Mouse (Mus musculus) T-cell, adult 2 months (primary cell): Measurements from ENCODE around the gene Nadsyn1.

Source experiments
- DNase-seq: peaks from one replicate; pipeline ENCODE4 v3.0.0; 2022; ENCODE audit warnings: low spot score

Gene Nadsyn1

DNA sequence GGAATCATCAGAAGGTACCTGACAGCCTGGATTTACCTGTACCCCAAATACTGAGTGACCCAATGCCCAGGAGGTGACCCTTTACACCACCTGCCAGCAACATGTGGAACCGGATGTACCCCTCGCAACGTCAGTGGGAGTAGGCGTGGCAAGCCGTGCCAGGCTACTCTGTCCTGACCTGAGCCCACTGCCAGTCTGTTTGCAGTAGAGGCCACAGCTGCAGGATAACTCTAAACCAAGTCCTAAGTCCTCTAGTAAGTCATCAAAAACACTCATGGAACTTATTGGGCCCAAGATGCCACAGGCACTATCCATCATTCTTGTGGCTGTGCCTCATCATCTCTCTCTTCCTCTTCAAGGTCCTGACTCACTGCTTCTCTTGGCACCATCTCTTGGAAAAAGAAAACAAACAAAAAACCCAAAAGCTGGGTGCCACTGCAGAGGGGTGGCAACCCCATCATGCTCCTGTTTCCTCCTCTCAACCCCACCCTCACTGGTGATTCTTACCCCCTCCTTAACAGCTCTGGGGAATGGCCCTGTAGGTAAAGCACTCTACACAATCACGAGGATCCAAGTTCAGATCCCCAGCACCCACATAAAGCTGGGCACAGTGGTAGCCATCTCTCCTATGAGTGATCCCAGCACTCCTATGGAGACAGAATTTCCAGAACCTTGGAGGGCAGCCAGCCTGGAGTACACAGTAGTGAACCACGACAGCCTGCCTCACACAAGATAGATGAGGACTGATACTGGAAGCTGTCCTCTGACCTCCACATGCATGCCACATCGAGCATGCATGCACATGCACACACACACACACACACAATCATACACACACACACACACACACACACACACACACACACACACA lies 21.2 kb downstream of the Nadsyn1 start:
- DNase-seq = no peak

DNA sequence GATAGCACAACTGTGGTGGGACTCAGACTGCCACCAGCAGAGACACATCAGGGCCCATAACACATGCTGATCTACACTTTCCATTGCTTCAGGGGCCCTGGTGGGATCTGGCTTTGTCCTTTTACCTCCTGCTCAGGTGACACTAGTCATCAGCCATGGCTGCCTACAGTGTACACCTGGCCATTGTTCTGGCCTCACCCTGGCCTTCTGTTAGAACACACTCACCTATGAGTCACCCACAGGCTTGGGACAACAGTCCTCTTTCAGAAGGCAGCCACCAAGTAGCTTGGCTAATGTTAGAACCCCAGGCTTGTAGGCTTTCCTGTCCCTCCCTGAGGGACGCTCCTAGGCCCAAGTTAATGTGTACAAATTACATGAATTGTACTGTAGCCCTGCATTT lies 21.9 kb downstream of the Nadsyn1 start:
- no peak for DNase-seq

DNA sequence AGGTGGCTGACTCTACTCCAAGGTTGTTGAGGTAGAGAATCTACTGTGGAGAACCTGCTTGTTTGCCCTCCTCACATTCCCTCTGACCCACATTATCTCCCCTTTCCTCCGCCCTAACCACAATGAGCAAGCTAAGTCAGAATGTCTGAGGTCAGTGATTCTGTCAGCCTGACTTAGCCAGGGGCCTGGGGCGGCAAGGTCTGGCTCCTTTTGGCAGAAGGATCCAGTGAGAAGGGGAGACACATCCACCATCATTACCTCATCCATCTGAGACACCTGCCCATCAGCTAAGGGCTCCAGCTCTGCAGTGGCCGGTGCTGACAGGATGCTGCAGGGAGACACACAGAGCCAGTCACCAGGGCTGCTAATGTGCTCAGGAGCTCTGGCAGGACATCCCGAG lies 23.9 kb downstream of the Nadsyn1 start:
- no peak for DNase-seq

DNA sequence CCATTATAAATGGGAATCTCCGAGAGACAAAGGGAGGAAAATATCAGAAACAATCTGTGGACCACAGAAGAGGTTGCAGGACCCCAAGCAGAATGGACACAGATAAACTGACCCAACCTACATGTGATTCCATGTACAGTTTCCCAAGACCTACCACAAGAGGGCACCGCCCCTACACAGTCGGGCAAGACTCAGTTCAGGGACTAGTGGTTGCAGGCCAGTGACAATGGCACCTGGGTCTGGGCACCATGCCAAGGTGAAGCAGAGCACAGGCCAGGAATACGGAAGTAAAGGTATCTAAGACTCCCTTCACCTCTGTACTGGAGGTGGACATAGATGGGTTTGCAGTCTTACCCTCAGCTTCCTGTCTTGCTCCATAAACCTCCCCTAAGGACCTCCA lies 29.5 kb downstream of the Nadsyn1 start:
- DNase-seq = peak; percentile 32

DNA sequence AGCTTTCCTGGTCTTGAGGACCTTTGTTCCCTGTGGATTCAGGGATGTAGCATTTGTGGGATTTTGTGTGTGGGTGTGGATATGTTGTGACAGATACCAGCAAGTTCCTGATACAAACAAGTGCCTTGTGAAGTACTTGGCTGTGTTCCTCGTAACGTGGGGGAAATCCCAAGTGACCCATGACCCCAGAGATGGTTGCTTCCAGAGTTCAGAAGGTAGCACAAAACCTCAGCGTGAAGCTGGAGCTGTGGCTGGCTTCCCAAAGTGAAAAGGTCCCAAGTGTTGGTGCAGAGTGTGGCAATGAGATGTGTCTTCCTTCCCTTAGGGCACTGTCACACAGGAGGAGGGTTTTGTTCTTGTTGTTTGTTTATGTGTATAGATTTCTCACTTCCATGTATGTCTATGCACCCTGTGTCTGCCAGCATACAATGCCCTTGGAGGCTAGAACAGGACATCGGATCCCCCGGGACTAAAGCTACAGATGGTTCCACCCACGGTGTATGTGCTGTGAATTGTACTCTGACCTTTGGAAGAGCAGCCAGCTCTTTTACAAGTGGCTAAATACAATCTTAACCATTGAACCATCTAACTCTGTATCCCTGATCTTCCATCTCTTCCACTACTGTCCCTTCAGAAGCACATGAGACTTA lies 30.2 kb downstream of the Nadsyn1 start:
- DNase-seq = no peak

DNA sequence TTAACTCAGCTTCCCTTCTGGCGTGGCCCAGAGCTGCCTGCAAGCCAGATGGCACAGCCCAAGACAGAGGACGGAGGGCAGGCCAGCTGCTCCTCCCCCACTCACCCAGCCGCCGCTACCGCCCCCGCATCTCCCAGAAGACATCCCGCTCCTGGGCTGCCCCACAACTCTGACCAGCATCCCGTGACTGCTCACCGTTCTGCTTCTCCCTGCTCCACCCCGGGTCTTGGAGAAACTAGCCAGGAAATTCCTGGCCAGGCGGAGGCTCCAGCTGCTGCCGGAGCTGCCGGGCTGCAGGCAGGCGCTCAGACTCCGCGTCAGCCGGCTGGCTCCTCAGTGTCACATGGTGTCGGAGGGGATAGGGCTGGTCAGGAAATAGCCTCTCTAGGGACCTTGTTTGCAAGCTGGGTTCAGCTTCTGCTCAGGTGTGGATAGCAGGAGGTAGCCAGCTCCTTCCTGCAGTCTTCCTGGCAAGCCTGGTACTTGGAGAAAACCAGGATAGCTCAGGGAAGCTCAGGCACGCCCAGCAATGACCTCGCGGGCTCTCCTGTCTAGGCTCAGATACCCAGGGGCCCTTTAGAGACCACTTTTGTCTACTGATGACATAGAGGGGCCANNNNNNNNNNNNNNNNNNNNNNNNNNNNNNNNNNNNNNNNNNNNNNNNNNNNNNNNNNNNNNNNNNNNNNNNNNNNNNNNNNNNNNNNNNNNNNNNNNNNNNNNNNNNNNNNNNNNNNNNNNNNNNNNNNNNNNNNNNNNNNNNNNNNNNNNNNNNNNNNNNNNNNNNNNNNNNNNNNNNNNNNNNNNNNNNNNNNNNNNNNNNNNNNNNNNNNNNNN lies 38.4 kb downstream of the Nadsyn1 start, which contains the start of gene Mrgpre:
TSS of gene Mrgpre (minus strand) at position 505 of the 834 bp plus-strand sequence.
- DNase-seq = peak; percentile 25

DNA sequence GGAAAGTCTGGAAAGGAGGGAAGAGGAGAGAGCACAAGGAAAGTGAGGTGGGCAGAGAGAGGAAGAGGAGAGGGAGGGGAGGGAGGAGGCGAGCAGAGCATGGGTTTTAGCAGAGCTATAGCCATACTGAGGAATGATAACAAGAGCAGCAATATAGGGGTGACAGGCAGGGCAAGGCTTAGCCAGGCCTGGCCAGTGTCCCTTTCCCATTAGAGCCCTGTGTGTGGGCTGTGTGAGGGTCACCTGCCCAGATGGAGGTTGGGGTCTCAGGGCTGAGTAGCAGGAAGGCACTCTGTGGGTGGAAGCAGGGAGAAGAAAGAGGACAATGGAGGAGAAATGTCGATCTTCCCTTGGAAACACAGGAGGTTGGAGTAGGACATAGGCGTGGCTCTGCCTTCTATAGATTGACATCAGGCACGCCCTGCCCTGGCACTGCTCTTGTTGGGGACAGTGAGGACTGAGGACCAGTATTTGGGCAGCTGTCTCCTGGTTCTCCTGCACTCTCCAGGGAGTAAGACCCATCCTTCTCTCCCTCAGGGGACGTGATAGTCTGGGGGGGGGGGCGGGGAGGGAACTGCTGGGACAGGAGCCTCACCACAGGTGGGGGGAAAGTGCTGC lies 39.2 kb downstream of the Nadsyn1 start:
- no peak for DNase-seq

DNA sequence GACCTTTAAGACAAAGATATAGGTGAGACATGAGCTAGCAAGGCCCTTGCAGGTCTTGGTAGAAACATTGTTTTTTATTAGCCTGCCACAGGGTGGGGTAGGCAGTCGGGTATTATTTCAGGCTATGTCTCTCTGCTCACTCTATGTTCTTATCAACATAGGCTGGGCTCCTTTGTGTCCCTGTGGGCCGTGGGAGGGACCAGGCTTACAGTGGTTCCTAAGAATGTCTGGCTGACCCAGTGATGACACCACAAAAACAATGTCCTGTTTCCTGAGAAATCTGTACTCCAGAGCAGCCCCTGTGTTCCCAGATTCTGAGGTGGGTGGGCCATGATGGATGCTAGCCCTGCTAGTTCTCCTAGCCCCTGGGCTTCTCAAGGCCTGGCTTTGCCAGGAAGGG lies 45.3 kb downstream of the Nadsyn1 start:
- DNase-seq = no peak

DNA sequence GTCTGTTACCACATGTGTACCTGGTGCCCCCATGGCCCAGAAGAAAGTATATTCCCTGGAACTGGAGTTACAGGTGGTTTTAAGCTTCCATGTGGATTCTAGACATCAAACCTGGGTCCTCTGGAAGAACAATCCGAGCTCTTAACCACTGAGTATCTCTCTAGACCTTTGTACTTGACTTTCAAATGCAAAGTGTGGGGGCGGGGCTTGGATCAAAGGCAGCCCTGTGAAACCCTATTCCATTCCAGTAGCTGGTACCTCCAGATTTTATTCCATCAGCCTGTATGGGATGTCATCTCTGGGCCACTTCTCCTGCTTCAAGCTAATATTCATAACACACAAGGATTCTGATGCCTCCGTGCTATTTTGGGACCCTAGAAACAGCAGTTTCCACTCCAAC lies 46.5 kb downstream of the Nadsyn1 start:
- no peak for DNase-seq

DNA sequence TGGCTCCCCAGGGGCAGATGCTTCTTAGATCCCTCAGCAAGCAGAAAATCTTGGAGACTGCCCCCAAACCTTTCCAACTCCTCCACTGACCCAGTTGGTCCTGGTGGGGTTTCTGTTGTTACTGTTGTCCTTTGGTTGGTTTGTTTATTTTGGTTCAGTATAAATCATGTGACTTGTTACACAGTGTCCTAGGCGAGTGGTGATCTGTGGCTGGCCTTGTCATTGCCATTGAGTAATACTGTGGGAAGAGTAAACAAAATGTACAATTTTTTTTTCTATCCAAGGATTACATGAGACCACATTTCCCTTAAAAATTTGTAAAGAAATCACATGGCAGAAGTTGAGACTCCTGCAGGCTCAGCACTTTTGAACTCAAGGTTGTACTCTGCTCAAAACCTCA lies 53.2 kb downstream of the Nadsyn1 start:
- no peak for DNase-seq

DNA sequence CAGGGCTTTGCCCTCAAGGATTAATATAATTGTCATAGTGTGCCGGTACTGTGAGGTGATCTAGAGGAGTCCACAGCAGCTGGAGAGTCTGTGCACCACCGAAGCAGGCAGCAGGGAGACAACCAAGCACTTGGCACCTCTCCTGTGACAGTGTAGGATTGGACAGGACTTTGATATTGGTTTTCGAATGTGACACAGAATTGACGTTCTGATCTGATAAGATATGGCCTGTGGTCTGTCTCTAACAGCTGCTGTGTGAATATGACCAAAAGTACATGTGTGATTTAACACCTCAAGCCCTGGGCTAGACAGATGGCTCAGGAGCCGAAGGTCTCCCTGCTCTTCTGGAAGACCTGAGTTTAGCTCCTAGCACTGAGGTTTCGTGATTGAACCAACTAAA lies 54.4 kb downstream of the Nadsyn1 start:
- no peak for DNase-seq

DNA sequence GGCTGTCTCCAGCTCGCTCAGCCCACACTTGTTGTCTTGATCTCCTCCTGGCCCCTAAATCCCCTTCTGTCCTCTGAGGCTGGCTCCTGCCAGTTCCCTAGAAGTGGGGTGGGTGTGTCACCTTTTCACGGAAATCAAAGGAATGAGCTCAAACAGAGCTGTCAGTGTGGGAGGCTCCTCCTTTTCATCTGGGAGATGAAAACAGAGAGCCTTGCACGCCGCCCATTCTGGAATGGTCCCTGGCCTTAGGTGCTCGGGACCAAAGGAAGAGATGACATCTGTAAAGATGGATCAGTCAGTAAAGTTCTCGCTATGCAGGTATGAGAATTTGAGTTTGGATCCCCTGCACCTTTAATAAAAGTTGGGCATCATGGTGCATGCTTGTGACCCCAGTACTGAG lies 55.8 kb downstream of the Nadsyn1 start, which contains the start of gene Mrgprg:
TSS of gene Mrgprg (minus strand) at position 101 of the 400 bp plus-strand sequence.
- DNase-seq = no peak

DNA sequence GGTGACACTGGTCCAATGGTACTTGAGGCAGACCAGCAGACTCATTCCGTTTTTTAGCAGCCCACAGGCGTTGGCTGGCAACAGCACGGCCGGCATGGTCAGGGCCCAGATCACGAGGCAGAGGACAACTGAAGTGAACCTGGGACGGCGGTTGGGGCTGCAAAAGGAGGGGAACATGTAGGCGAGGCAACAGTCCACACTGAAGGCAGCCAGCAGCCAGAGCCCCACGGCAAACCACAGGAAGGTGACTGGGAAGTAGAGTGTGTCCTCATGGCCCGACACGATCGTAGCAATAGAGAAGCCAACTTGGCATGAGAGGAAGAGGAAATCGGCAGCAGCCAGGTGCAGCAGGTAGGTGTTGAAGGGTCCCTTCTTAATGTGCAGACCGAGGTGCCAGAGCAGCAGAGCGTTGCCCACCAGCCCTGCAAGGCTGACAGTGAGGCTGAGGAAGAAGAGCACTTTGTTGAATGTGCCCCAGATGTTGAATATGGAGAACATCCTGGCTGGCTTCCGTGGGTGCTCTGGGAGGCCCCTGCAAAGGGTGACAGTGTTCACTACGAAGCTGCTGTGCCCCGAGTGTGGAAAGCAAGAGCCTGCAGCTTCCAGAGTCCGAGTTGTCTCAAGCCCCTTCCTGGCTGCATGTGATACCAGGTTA lies 57.6 kb downstream of the Nadsyn1 start:
- DNase-seq = no peak

DNA sequence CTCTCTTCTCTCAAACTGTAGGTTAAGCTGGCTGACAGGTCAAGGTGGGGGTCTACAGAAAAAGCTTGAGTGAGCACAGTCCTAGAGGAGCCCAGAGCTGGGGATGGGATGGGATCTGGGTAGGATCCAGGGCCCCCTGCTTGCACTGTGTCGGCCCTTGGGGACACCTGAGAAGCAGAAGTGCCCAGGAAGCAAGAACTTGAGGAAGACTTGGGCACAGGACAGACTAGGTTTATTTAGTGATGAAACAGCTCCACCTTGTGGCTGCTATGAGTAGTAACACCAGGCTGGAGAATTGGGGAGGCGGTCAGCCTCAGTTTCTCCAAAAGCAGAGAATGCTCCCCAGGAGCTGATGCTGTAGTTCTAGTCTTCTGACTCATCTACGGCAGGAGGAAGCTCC lies 58.9 kb downstream of the Nadsyn1 start:
- no peak for DNase-seq

DNA sequence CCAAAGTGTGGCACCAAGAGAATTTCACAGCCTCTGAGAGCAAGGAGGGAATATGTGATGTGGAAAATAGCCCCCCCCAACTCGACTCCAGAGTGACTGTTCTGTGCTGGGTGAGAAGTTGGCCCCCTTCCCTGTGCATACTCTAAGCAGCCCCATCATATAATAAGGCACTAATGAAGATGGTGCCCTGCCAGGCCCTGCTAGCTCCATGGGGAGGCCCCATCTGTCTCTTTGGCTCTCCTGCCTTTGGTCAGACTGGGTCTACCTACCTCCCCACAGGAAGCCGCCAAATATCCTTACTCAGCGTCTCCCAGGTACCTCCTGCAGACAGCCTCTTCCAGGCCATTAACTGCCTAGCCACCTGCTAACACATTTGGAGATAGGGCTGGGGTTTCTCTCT lies 63.7 kb downstream of the Nadsyn1 start:
- DNase-seq = no peak

DNA sequence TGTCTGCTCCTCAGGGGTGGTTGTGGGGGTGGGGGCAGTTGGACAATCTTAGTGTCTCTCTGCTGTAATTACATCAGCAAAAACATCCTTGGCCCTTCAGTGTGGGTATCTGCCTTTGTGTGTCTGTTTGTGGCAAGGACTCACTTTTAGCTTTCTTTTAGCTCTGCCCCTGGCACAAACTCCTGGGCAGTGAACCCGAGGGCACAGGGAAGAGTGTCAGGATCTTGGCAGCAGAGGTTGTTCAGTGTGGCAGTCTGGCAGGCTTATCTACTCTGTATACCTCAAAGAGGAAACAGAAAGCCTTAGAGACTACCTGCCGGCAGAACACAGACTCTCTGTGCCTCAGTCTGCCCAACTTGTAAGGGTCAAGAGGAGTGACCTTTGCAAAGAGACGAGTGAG lies 65.0 kb downstream of the Nadsyn1 start:
- DNase-seq = no peak

DNA sequence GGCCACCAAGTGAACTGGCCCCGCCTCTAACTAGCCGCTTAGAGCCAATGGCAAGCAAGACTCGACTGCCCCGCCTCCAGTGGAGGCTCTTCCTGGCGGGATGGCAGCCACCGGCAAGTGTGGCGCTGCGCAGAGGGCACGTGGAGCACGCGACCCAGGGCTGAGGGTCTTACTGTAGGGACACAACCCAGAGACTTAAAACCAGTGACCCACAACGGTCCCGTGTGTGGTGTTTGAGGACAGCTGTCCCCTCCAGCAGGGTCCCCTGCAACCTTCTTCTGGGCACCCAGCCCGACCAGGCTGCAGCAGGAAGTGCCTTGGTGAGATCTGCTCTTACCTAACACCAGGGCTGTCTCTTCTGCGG lies 65.6 kb downstream of the Nadsyn1 start:
- DNase-seq = peak; percentile 82

DNA sequence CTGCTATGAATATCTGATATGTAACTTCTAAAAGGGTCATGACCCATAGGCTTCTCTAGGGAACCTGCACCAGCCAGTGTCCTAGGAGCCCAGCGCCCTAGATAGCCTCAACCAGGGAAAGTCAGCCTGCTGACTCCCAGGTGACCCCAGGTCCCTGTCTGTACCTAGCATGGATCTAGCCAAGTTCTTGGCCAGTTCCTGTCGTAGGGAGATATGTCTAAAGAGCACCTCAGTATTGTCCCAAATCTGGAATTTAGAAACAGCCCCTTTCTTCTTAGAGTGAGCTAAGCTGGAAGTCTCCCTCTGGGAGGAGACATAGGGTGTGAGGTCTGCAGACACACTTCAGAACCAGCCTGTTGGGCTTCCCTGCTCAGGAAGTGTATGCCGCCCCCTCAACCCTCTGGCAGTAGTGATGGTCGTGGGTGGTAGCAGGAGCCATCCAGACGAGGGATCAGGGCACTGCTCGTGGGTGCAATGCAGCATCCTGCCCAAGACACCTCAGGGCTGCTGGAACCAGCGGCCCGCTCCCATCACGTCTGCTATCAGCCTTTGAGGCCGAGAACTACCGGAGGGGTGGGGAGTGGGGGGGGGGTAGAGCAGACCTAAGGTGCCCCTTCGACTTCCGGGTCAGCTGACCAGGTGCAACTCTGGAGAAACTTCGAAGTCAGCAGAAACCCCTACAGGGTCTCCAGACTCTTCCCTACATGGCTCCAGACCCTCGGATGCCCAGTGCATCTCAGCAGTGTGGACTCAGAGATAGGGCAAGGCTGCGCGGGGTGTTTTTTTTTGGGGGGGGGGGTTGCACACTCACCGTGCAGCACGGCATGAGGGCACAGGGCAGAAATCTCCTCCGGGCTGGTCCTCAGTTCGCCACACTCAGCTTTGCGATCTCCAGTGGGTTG lies 66.3 kb downstream of the Nadsyn1 start, which contains the start of gene Osbpl5:
TSS of gene Osbpl5 (minus strand) at position 861 of the 902 bp plus-strand sequence.
- DNase-seq = no peak

DNA sequence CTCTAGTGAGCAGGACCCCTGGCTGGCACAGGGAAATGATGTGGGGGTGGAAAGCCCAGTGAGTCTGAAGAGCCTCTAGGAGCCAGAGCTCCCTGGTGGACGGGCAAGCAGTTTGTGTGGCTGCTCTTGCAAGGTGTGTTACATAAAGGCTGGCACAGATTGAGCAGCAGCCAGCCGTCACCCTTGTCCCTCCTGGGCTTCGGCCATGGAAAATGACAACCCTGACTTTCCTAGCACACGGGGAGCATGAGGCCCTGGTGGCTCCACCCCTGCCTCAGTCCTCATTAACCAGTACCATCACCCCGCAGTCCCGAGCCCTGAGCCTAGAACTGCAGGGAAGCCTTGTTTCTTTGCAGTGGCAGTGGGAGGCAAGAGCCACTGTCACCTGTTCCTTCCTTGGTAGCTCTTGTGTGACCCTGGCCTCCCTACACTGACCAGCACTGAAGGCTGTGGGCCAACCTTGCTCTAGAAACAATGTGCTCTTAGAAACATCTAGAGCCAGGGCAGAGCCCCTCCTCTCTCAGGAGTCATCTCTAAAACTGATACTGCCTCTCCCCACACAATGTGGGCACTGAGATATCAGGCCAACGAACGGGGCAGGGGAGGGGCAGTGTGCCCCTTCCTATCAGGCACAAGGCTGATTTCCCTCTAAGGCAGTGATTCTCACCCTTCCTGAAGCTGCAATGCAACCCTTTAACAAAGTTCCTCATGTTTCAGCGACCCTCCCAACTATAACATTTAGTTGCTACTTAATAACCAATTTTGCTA lies 67.1 kb downstream of the Nadsyn1 start:
- no peak for DNase-seq
